Mouse (Mus musculus): Measurements from ENCODE around the gene Vmn2r2.

Vmn2r2 gene

GRCm38 (mm10) chr3:64141878-64142508, at the start of gene Vmn2r2:
TSS of gene Vmn2r2 (minus strand) at chr3:64141928.
- DNase-seq (ENCODE audit: extremely low spot score): no peak

DNA sequence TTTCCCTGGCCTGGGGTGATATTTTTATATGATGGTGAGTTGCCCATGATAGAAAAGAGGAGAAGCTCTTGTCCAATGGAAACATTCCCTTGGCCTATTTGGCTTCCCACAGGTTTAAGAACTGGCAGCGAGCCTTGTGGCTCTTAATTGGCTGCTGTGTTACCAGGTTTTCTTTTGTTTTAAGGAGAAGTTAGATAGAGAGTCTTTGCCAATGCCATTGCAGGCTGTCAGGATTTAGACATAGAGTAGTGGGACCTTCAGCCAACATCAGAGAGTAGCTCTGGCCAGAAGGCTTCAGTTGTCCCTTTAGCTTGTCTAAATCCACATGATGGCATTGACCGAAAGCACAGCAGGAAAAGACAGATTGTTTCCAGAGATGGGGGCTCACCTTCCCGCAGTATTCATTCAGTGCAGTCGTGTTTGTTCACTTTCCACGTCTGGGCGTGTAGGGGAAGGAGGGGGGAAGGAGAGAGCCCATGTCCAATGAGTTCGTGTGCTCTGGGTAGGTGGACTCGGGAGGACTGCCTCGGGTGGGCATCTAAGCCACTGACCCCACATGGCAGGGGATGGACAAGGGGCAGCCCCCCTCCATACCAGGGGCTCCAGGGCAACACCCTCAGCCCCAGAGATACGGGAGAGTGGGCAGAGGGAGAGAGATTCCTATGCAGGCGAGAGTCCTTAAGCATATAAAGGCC, 28.2 kb downstream of the Vmn2r2 start:
- no peak for DNase-seq (ENCODE audit: extremely low spot score)

DNA sequence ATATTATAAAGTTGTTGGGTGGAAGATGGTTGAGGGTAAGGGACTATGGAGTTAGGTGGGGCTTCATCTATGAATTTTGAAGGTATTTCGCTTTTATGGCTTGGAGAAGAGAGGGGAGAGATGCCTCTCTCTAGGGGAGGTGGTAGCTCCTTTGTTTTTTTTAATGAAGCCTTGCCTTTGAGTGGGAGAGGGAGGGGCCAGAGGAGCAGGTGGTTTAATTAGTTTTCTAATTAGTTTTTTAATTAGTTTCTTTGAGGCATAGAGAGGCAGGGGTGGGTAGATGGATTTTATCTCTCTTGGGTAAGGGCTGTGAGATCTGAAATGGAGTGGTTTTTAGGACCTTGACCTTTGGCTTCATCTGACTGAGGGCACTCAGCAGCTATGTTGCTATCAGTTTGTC, 29.0 kb downstream of the Vmn2r2 start:
- no peak for DNase-seq (ENCODE audit: extremely low spot score)

DNA sequence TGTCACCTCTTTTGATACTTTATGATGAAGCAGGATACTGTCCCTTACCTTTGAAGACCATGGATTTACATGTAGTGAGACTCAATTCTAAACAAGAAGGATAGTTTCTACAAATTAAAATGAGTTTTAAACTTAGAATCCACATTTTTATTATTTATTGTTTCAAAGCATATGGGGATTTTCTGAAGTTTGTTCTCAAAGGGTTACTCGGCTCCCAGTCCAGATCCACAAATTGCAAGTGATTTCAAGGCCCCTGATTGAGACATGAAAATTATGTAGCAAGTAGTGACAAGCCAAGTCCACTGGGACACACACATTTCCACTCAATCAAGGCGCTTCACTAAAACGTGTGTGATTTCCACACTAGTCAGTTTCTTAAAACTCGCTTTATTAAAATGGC, 60.5 kb downstream of the Vmn2r2 start, which contains the start of gene Vmn2r1:
Gene Vmn2r1 (plus strand): TSS at position 301 of the 400 bp plus-strand sequence.
- no peak for DNase-seq (ENCODE audit: extremely low spot score)
